Mouse (Mus musculus): Measurements from ENCODE around the gene Ell2. TPM values are rescaled to one million over a fixed set of nuclear protein-coding genes. Genes with fewer than 3 reads are reported as not detected.
"Not testable (repeated sequence)": the region's sequence is repeated elsewhere in the genome, so short reads cannot be mapped to it uniquely, and the experiment has no call there.

Ell2 gene
- 10 to 100 TPM; 54.1 to 55.9 TPM for total RNA-seq (2021)

GRCm38 (mm10) chr13:75706457-75706856 lies at the start of gene Ell2:
Gene Ell2, plus strand, starts transcription at chr13:75706757.
- DNase-seq (ENCODE audit: low spot score in 2 of 2): no peak
- intact Hi-C loops (cut with DNase I): loop anchor here (2.0 to 5.0 kb wide), 5 partner anchors 36 to 479 kb away; partner anchors contain the start of gene Rhobtb3

GRCm38 (mm10) chr13:75685438-75685837 lies 21.1 kb upstream of the Ell2 start:
- intact Hi-C loops (cut with DNase I): no loop called here
- DNase-seq (ENCODE audit: low spot score in 2 of 2): no peak

DNA sequence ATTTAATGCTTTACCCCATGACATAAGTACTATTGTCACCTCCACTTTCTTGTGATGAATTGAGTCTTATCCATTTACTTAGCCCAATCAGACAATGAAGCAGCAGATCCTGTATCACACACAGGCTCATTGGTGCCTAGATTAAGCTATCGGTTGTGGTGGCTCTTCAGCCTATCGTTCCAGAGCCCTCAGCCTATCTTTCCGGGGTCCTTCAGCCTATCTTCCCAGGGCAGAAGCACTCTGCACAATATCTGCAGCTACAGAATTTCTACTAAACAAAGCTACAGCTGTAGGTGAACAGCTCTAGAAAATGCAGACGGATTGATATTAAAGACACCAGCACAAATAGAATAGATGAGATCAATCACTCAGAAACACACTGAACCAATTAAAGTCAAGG lies 19.6 kb upstream of the Ell2 start:
- no peak for DNase-seq (ENCODE audit: low spot score in 2 of 2)
- intact Hi-C loops (cut with DNase I): no loop called here

GRCm38 (mm10) chr13:75691625-75692024 lies 14.9 kb upstream of the Ell2 start:
- no peak for DNase-seq (ENCODE audit: low spot score in 2 of 2)
- intact Hi-C loops (cut with DNase I): no loop called here

- DNase-seq (ENCODE audit: low spot score in 2 of 2): no peak
- intact Hi-C loops (cut with DNase I): no loop called here
These were observed 13.5 kb upstream of the Ell2 start for GRCm38 (mm10) chr13:75693081-75693480.

- intact Hi-C loops (cut with DNase I): no loop called here
- DNase-seq (ENCODE audit: low spot score in 2 of 2): no peak
These were observed 3.7 kb upstream of the Ell2 start for GRCm38 (mm10) chr13:75702814-75703213.

- DNase-seq (ENCODE audit: low spot score in 2 of 2): peak; percentile 83 to 94
- intact Hi-C loops (cut with DNase I): loop anchor here (2.0 to 5.0 kb wide), 5 partner anchors 35 to 480 kb away; partner anchors contain the start of gene Rhobtb3
These were observed 592 bp downstream of the Ell2 start for GRCm38 (mm10) chr13:75706882-75707816.

GRCm38 (mm10) chr13:75707821-75708636 lies 1.5 kb downstream of the Ell2 start:
- DNase-seq (ENCODE audit: low spot score in 2 of 2): peak; percentile 45 to 49
- intact Hi-C loops (cut with DNase I): loop anchor here (2.0 to 5.0 kb wide), 6 partner anchors 34 to 481 kb away; partner anchors contain the start of gene Rhobtb3

GRCm38 (mm10) chr13:75708637-75709002 lies 2.1 kb downstream of the Ell2 start:
- no peak for DNase-seq (ENCODE audit: low spot score in 2 of 2)
- intact Hi-C loops (cut with DNase I): loop anchor here (2.0 to 5.0 kb wide), 5 partner anchors 34 to 481 kb away; partner anchors contain the start of gene Rhobtb3

GRCm38 (mm10) chr13:75709026-75709778 lies 2.6 kb downstream of the Ell2 start:
- intact Hi-C loops (cut with DNase I): loop anchor here (2.0 to 5.0 kb wide), 5 partner anchors 33 to 482 kb away; partner anchors contain the start of gene Rhobtb3
- peak; percentile 17 to 71 for DNase-seq (ENCODE audit: low spot score in 2 of 2)

DNA sequence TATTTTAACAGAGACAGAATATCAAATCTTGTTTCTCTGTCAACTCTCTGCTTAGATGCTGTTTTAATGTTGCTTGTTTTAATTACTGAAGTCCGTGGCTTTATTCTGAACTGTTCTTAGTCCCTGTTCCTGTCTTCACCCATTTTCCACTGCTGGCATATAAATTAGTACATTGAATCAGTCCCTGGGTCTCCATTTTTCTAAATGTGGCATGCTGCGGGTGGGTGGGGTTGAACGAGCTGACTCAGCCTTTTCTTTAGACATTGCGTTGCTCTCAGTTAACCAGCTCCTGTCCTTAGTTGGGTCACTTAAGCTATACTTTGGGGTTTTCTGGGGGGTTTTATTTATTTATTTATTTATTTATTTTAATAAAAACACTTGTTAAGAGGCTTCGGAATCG lies 3.6 kb downstream of the Ell2 start:
- intact Hi-C loops (cut with DNase I): loop anchor here (10.0 kb wide), 1 partner anchor 315 kb away; no protein-coding TSS in a partner anchor
- DNase-seq (ENCODE audit: low spot score in 2 of 2): peak in 1 of 2 experiments; percentile 64

DNA sequence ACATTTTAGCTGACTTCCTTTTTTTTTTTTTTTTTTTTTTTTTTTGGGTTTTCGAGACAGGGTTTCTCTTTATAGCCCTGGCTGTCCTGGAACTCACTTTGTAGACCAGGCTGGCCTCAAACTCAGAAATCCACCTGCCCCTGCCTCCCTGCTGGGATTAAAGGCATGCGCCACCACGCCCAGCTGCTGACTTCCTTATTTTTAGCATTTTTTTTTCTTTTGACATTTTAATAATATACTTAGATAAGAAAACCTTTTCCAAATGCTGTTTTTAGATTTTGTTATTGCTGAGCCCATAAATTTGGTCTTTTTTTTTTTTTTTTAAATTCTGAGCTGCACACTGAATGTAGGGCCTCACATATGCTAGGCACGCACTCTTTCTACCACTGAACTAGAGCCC lies 5.0 kb downstream of the Ell2 start:
- intact Hi-C loops (cut with DNase I): loop anchor here (10.0 kb wide), 1 partner anchor 313 kb away; no protein-coding TSS in a partner anchor
- DNase-seq (ENCODE audit: low spot score in 2 of 2): not testable (repeated sequence)

DNA sequence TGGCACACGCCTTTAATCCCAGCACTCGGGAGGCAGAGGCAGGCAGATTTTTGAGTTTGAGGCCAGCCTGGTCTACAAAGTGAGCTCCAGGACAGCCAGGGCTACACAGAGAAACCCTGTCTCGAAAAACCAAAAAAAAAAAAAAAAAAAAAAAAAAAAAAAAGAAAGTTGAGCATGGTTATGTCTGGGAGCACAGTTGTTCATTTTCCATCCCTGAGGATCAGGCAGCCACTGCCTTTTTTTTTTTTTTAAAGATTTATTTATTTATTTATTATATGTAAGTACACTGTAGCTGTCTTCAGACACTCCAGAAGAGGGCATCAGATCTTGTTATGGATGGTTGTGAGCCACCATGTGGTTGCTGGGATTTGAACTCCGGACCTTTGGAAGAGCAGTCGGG lies 6.0 kb downstream of the Ell2 start:
- DNase-seq (ENCODE audit: low spot score in 2 of 2): not testable (repeated sequence)
- intact Hi-C loops (cut with DNase I): loop anchor here (10.0 kb wide), 1 partner anchor 312 kb away; no protein-coding TSS in a partner anchor

DNA sequence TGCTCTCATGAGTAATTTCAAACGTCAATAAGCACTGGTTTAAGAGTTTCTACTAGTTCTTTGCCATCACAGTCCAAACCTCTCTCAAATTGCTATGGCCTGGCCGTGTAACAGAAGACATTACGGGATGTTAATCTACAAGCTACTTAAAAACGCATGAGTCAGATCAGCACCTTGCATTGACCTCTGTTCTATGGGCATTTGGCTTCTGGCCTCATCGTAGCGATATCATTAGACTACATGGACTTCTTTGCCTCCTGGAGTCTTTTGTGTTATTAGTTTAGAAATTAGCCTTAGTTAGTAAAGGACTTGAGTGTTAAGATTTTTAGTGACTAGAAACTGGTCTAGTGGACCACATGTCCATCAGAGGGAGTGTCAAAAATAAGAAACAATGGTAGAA lies 7.8 kb downstream of the Ell2 start:
- no peak for DNase-seq (ENCODE audit: low spot score in 2 of 2)
- intact Hi-C loops (cut with DNase I): loop anchor here (10.0 kb wide), 1 partner anchor 310 kb away; no protein-coding TSS in a partner anchor

DNA sequence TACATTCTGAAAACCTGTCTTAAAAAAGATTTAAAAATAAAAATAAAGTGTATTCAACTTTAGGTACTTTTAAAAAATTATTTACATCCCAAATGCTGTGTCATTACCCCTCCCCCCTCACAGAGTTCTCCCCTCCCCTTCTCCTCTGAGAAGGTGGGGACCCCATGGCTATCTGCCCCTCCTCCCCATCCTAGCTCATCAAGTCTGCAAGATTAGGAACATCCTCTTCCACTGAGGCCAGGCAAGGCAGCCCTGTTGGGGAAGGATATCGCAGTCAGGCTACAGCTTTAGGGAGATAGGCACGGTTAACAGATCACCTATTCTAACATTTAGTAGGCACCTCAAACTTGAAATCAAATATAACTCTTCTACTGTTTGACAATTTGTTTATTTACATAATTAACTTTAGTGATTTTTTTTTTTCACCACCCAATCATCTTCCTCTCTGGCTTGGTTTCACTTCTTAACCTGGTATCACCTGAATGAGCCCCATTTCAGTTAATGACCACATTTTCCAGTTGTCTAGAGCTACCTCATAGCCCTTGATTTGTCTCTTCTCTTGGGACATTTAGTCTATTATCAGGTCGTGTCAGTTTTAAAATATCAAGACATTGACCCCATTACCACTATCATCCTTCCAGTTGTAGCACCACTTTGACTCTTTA lies 11.2 kb downstream of the Ell2 start:
- intact Hi-C loops (cut with DNase I): loop anchor here (10.0 kb wide), 1 partner anchor 307 kb away; no protein-coding TSS in a partner anchor
- no peak for DNase-seq (ENCODE audit: low spot score in 2 of 2)

- intact Hi-C loops (cut with DNase I): loop anchor here (10.0 kb wide), 1 partner anchor 306 kb away; no protein-coding TSS in a partner anchor
- no peak for DNase-seq (ENCODE audit: low spot score in 2 of 2)
These were observed 11.8 kb downstream of the Ell2 start for GRCm38 (mm10) chr13:75718376-75718775.

GRCm38 (mm10) chr13:75719645-75720044 lies 13.1 kb downstream of the Ell2 start:
- no peak for DNase-seq (ENCODE audit: low spot score in 2 of 2)
- intact Hi-C loops (cut with DNase I): loop anchor here (10.0 kb wide), 1 partner anchor 305 kb away; no protein-coding TSS in a partner anchor

Data from left cerebral cortex, postnatal 25 days (tissue).